Mouse (Mus musculus): ENCODE data around the gene Gpr6. TPM values are rescaled to one million over a fixed set of nuclear protein-coding genes. Genes with fewer than 3 reads are reported as not detected.

The Gpr6 gene
- polyA plus RNA-seq, 1 experiment from 2014 or later = not detected

GRCm38 (mm10) chr10:41054005-41054404 is 18.1 kb downstream of the Gpr6 start:
- no peak for ATAC-seq (ENCODE audit: low read depth)
- Histone ChIP-seq H3K27me3 (replicated peaks; ENCODE audit: control insufficient read depth, insufficient read depth, low read length) (no peaks in the 10 kb centered on the region), H3K36me3 (ENCODE audit: control insufficient read depth, insufficient read depth, low read length) (no peaks in the 10 kb centered on the region), H3K4me1 (ENCODE audit: control insufficient read depth, insufficient read depth, low read length) (no peaks in the 10 kb centered on the region), H3K27ac (replicated peaks; ENCODE audit: low read depth, low read length) (no peak overlapping the region), H3K9ac (ENCODE audit: low read depth, low read length) (no peak overlapping the region), H3K9me3 (ENCODE audit: control insufficient read depth, low read length) (no peaks in the 10 kb centered on the region), H3K4me2 (ENCODE audit: low read depth, low read length) (no peak overlapping the region), H3K4me3 (ENCODE audit: low read depth, low read length) (no peak overlapping the region)
- WGBS = 86% methylated on average over 5 of the region's 5 CpGs
- DNase-seq (ENCODE audit: low spot score) = no peak

- H3K9me3 ChIP-seq (ENCODE audit: control insufficient read depth, low read length) = no peaks in the 10 kb centered on the region
- ATAC-seq (ENCODE audit: low read depth) (no peak), DNase-seq (ENCODE audit: low spot score) (no peak)
- H3K36me3 ChIP-seq (ENCODE audit: control insufficient read depth, insufficient read depth, low read length) = no peaks in the 10 kb centered on the region
- no peak overlapping the region for H3K4me2 ChIP-seq (ENCODE audit: low read depth, low read length)
- no peaks in the 10 kb centered on the region for H3K4me1 ChIP-seq (ENCODE audit: control insufficient read depth, insufficient read depth, low read length)
- H3K27me3 ChIP-seq (replicated peaks; ENCODE audit: control insufficient read depth, insufficient read depth, low read length) = no peaks in the 10 kb centered on the region
- WGBS = 36% methylated on average over 11 of the region's 11 CpGs
- no peak overlapping the region for H3K27ac ChIP-seq (replicated peaks; ENCODE audit: low read depth, low read length)
- H3K4me3 ChIP-seq (ENCODE audit: low read depth, low read length) = no peak overlapping the region
- H3K9ac ChIP-seq (ENCODE audit: low read depth, low read length) = no peak overlapping the region
Measured at GRCm38 (mm10) chr10:41042272-41042671, 29.8 kb downstream of the Gpr6 start.

GRCm38 (mm10) chr10:41041478-41041877 is 30.6 kb downstream of the Gpr6 start:
- no peak for ATAC-seq (ENCODE audit: low read depth)

GRCm38 (mm10) chr10:41040530-41041085 is 31.5 kb downstream of the Gpr6 start:
- ATAC-seq (ENCODE audit: low read depth) (no peak), DNase-seq (ENCODE audit: low spot score) (no peak)
- Histone ChIP-seq H3K27ac (replicated peaks; ENCODE audit: low read depth, low read length) (no peak overlapping the region), H3K9me3 (ENCODE audit: control insufficient read depth, low read length) (no peaks in the 10 kb centered on the region), H3K27me3 (replicated peaks; ENCODE audit: control insufficient read depth, insufficient read depth, low read length) (no peaks in the 10 kb centered on the region), H3K4me2 (ENCODE audit: low read depth, low read length) (no peak overlapping the region), H3K4me1 (ENCODE audit: control insufficient read depth, insufficient read depth, low read length) (no peaks in the 10 kb centered on the region), H3K4me3 (ENCODE audit: low read depth, low read length) (no peak overlapping the region), H3K36me3 (ENCODE audit: control insufficient read depth, insufficient read depth, low read length) (no peaks in the 10 kb centered on the region), H3K9ac (ENCODE audit: low read depth, low read length) (no peak overlapping the region)

More at GRCm38 (mm10) chr10:41041478-41041877, 30.6 kb downstream of the Gpr6 start:
- WGBS = 66% methylated on average over 9 of the region's 9 CpGs
- Histone ChIP-seq H3K4me2 (ENCODE audit: low read depth, low read length) (no peak overlapping the region), H3K27me3 (replicated peaks; ENCODE audit: control insufficient read depth, insufficient read depth, low read length) (no peaks in the 10 kb centered on the region), H3K9me3 (ENCODE audit: control insufficient read depth, low read length) (no peaks in the 10 kb centered on the region), H3K36me3 (ENCODE audit: control insufficient read depth, insufficient read depth, low read length) (no peaks in the 10 kb centered on the region), H3K27ac (replicated peaks; ENCODE audit: low read depth, low read length) (no peak overlapping the region), H3K4me3 (ENCODE audit: low read depth, low read length) (no peak overlapping the region), H3K4me1 (ENCODE audit: control insufficient read depth, insufficient read depth, low read length) (no peaks in the 10 kb centered on the region), H3K9ac (ENCODE audit: low read depth, low read length) (no peak overlapping the region)
- DNase-seq (ENCODE audit: low spot score) = no peak

- no peaks in the 10 kb centered on the region for H3K36me3 ChIP-seq (ENCODE audit: control insufficient read depth, insufficient read depth, low read length)
- H3K4me3 ChIP-seq (ENCODE audit: low read depth, low read length) = no peak overlapping the region
- DNase-seq (ENCODE audit: low spot score) (no peak), ATAC-seq (ENCODE audit: low read depth) (no peak)
- no peak overlapping the region for H3K9ac ChIP-seq (ENCODE audit: low read depth, low read length)
- H3K4me2 ChIP-seq (ENCODE audit: low read depth, low read length) = no peak overlapping the region
- no peaks in the 10 kb centered on the region for H3K4me1 ChIP-seq (ENCODE audit: control insufficient read depth, insufficient read depth, low read length)
- 86% methylated on average over 6 of the region's 6 CpGs for whole genome bisulfite sequencing
- no peak overlapping the region for H3K27ac ChIP-seq (replicated peaks; ENCODE audit: low read depth, low read length)
- no peaks in the 10 kb centered on the region for H3K9me3 ChIP-seq (ENCODE audit: control insufficient read depth, low read length)
- no peaks in the 10 kb centered on the region for H3K27me3 ChIP-seq (replicated peaks; ENCODE audit: control insufficient read depth, insufficient read depth, low read length)
Measured at GRCm38 (mm10) chr10:41038476-41038875, 33.6 kb downstream of the Gpr6 start.

- Histone ChIP-seq H3K9ac (ENCODE audit: low read depth, low read length) (no peak overlapping the region), H3K9me3 (ENCODE audit: control insufficient read depth, low read length) (no peaks in the 10 kb centered on the region), H3K36me3 (ENCODE audit: control insufficient read depth, insufficient read depth, low read length) (no peaks in the 10 kb centered on the region), H3K4me1 (ENCODE audit: control insufficient read depth, insufficient read depth, low read length) (no peaks in the 10 kb centered on the region), H3K4me3 (ENCODE audit: low read depth, low read length) (no peak overlapping the region), H3K27me3 (replicated peaks; ENCODE audit: control insufficient read depth, insufficient read depth, low read length) (no peaks in the 10 kb centered on the region), H3K27ac (replicated peaks; ENCODE audit: low read depth, low read length) (no peak overlapping the region), H3K4me2 (ENCODE audit: low read depth, low read length) (no peak overlapping the region)
- WGBS = 61% methylated on average over 8 of the region's 8 CpGs
- ATAC-seq (ENCODE audit: low read depth) (peak; percentile 41; the same call in 1 of the 2 replicates), DNase-seq (ENCODE audit: low spot score) (peak; percentile 10)
Measured at GRCm38 (mm10) chr10:41037722-41038121, 34.4 kb downstream of the Gpr6 start.

GRCm38 (mm10) chr10:41032811-41033210 is 39.3 kb downstream of the Gpr6 start:
- H3K27me3 ChIP-seq (replicated peaks; ENCODE audit: control insufficient read depth, insufficient read depth, low read length) = no peaks in the 10 kb centered on the region
- no peaks in the 10 kb centered on the region for H3K36me3 ChIP-seq (ENCODE audit: control insufficient read depth, insufficient read depth, low read length)
- H3K9ac ChIP-seq (ENCODE audit: low read depth, low read length) = no peak overlapping the region
- no peak overlapping the region for H3K27ac ChIP-seq (replicated peaks; ENCODE audit: low read depth, low read length)
- H3K4me2 ChIP-seq (ENCODE audit: low read depth, low read length) = no peak overlapping the region
- no peak for ATAC-seq (ENCODE audit: low read depth)
- no peaks in the 10 kb centered on the region for H3K4me1 ChIP-seq (ENCODE audit: control insufficient read depth, insufficient read depth, low read length)
- WGBS = 61% methylated on average over 7 of the region's 7 CpGs
- no peak overlapping the region for H3K4me3 ChIP-seq (ENCODE audit: low read depth, low read length)
- DNase-seq (ENCODE audit: low spot score) = no peak
- H3K9me3 ChIP-seq (ENCODE audit: control insufficient read depth, low read length) = no peaks in the 10 kb centered on the region

- no peak overlapping the region for H3K4me3 ChIP-seq (ENCODE audit: low read depth, low read length)
- 52% methylated on average over 1 of the region's 1 CpGs for WGBS
- DNase-seq (ENCODE audit: low spot score) (no peak), ATAC-seq (ENCODE audit: low read depth) (no peak)
- no peak overlapping the region for H3K9ac ChIP-seq (ENCODE audit: low read depth, low read length)
- no peaks in the 10 kb centered on the region for H3K27me3 ChIP-seq (replicated peaks; ENCODE audit: control insufficient read depth, insufficient read depth, low read length)
- H3K9me3 ChIP-seq (ENCODE audit: control insufficient read depth, low read length) = no peaks in the 10 kb centered on the region
- no peaks in the 10 kb centered on the region for H3K4me1 ChIP-seq (ENCODE audit: control insufficient read depth, insufficient read depth, low read length)
- no peak overlapping the region for H3K4me2 ChIP-seq (ENCODE audit: low read depth, low read length)
- no peaks in the 10 kb centered on the region for H3K36me3 ChIP-seq (ENCODE audit: control insufficient read depth, insufficient read depth, low read length)
- H3K27ac ChIP-seq (replicated peaks; ENCODE audit: low read depth, low read length) = no peak overlapping the region
Measured at GRCm38 (mm10) chr10:41024860-41025259, 47.2 kb downstream of the Gpr6 start.

- WGBS = 19% methylated on average over 1 of the region's 1 CpGs
- no peak overlapping the region for H3K4me3 ChIP-seq (ENCODE audit: low read depth, low read length)
- no peak overlapping the region for H3K27ac ChIP-seq (replicated peaks; ENCODE audit: low read depth, low read length)
- H3K27me3 ChIP-seq (replicated peaks; ENCODE audit: control insufficient read depth, insufficient read depth, low read length) = no peaks in the 10 kb centered on the region
- no peaks in the 10 kb centered on the region for H3K4me1 ChIP-seq (ENCODE audit: control insufficient read depth, insufficient read depth, low read length)
- ATAC-seq (ENCODE audit: low read depth) (no peak), DNase-seq (ENCODE audit: low spot score) (no peak)
- H3K4me2 ChIP-seq (ENCODE audit: low read depth, low read length) = no peak overlapping the region
- no peaks in the 10 kb centered on the region for H3K36me3 ChIP-seq (ENCODE audit: control insufficient read depth, insufficient read depth, low read length)
- no peak overlapping the region for H3K9ac ChIP-seq (ENCODE audit: low read depth, low read length)
- no peaks in the 10 kb centered on the region for H3K9me3 ChIP-seq (ENCODE audit: control insufficient read depth, low read length)
Measured at GRCm38 (mm10) chr10:41024406-41024805, 47.7 kb downstream of the Gpr6 start.
